Mouse (Mus musculus) MEL (cell line): Measurements from ENCODE around the gene Wdcp. TPM values are rescaled to one million over a fixed set of nuclear protein-coding genes. Genes with fewer than 3 reads are reported as not detected.
"Not testable (repeated sequence)": the region's sequence is repeated elsewhere in the genome, so short reads cannot be mapped to it uniquely, and the experiment has no call there.

Experiments
- DNase-seq: peaks from one replicate; pipeline ENCODE4 v3.0.0; 2011; ENCODE audit warnings: low read depth, low spot score
- H3K27ac ChIP-seq: 2 replicates; pipeline ENCODE4 v1.5.1; 2012; ENCODE audit warnings: low read depth, mild to moderate bottlenecking, control low read depth, low read length, moderate library complexity; ENCODE audit not compliant: control insufficient read depth
- H3K27me3 ChIP-seq, 2 experiments: fragments of 150-350 bp in 1 of 2; sonication (generic) in 1 of 2; 2 replicates each; pipeline ENCODE4 v1.6.1; 2012; ENCODE audit warnings: low read length in 2 of 2, mild to moderate bottlenecking in 2 of 2, improper control_type of control experiment in 1 of 2, moderate library complexity in 1 of 2; ENCODE audit not compliant: insufficient read depth in 2 of 2, control insufficient read depth in 1 of 2
- H3K36me3 ChIP-seq, 2 experiments: 2 replicates each; pipeline ENCODE4 v1.6.1; 2012 to 2014; ENCODE audit warnings: low read length in 2 of 2, improper control_type of control experiment in 1 of 2, inconsistent platforms in 1 of 2, mild to moderate bottlenecking in 1 of 2; ENCODE audit not compliant: insufficient read depth in 2 of 2, control insufficient read depth in 1 of 2
- H3K4me1 ChIP-seq, 2 experiments: fragments of 150-350 bp in 1 of 2; sonication (generic) in 1 of 2; 2 replicates each; pipeline ENCODE4 v1.6.1; 2012; ENCODE audit warnings: low read length in 2 of 2, improper control_type of control experiment in 1 of 2, mild to moderate bottlenecking in 1 of 2; ENCODE audit not compliant: insufficient read depth in 2 of 2, control insufficient read depth in 1 of 2
- H3K4me3 ChIP-seq, 2 experiments: fragments of 150-350 bp in 1 of 2; sonication (generic) in 1 of 2; 2 replicates each; pipeline ENCODE4 v1.5.1; 2012; ENCODE audit warnings: low read depth in 2 of 2, low read length in 2 of 2, mild to moderate bottlenecking in 2 of 2, moderate library complexity in 2 of 2, control low read depth in 1 of 2, improper control_type of control experiment in 1 of 2; ENCODE audit not compliant: control insufficient read depth in 1 of 2, insufficient read depth in 1 of 2
- H3K79me2 ChIP-seq: 2 replicates; pipeline ENCODE4 v1.6.1; 2012; ENCODE audit warnings: mild to moderate bottlenecking, low read length, moderate library complexity; ENCODE audit not compliant: control insufficient read depth, poor library complexity, insufficient read depth
- H3K9ac ChIP-seq: 2 replicates; pipeline ENCODE4 v1.6.1; 2012; ENCODE audit warnings: low read depth, mild to moderate bottlenecking, control low read depth, low read length, moderate library complexity; ENCODE audit not compliant: control insufficient read depth, poor library complexity, severe bottlenecking
- H3K9me3 ChIP-seq: fragments of 150-350 bp; sonication (generic); replicated peaks from 2 replicates; pipeline ENCODE4 v1.6.1; 2012; ENCODE audit warnings: mild to moderate bottlenecking, low read length, improper control_type of control experiment, moderate library complexity; ENCODE audit not compliant: insufficient read depth
- ETS1 ChIP-seq: IDR thresholded peaks from 2 replicates; pipeline ENCODE4 v1.6.1; 2012; ENCODE audit warnings: low read depth, mild to moderate bottlenecking, inconsistent platforms, low read length, improper control_type of control experiment, moderate library complexity
- HCFC1 ChIP-seq: IDR thresholded peaks from 2 replicates; pipeline ENCODE4 v1.6.1; 2012; ENCODE audit warnings: low read depth, mild to moderate bottlenecking, inconsistent platforms, low read length, improper control_type of control experiment, moderate library complexity
- MAFK ChIP-seq: IDR thresholded peaks from 2 replicates; pipeline ENCODE4 v1.6.1; 2011; ENCODE audit warnings: low read depth, mild to moderate bottlenecking, low read length, improper control_type of control experiment, borderline replicate concordance
- MXI1 ChIP-seq: IDR thresholded peaks from 2 replicates; pipeline ENCODE4 v1.6.1; 2011; ENCODE audit warnings: mild to moderate bottlenecking, low read depth, low read length, improper control_type of control experiment
- MYB ChIP-seq: IDR thresholded peaks from 2 replicates; pipeline ENCODE4 v1.6.1; 2011; ENCODE audit warnings: mild to moderate bottlenecking, low read depth, low read length, improper control_type of control experiment
- RAD21 ChIP-seq: IDR thresholded peaks from 2 replicates; pipeline ENCODE4 v1.6.1; 2011; ENCODE audit warnings: mild to moderate bottlenecking, low read depth, low read length, improper control_type of control experiment
- RCOR1 ChIP-seq: IDR thresholded peaks from 2 replicates; pipeline ENCODE4 v1.6.1; 2012; ENCODE audit warnings: low read depth, mild to moderate bottlenecking, inconsistent platforms, low read length, improper control_type of control experiment
- SIN3A ChIP-seq: IDR thresholded peaks from 2 replicates; pipeline ENCODE4 v1.6.1; 2012; ENCODE audit warnings: low read length, improper control_type of control experiment, inconsistent platforms
- TAL1 ChIP-seq: IDR thresholded peaks from 2 replicates; pipeline ENCODE4 v1.6.1; 2012; ENCODE audit warnings: mild to moderate bottlenecking, inconsistent platforms, low read length, moderate library complexity, mixed read lengths
- TBP ChIP-seq: IDR thresholded peaks from 2 replicates; pipeline ENCODE4 v1.8.0; 2011; ENCODE audit warnings: low read depth, low read length, improper control_type of control experiment
- TCF12 ChIP-seq: IDR thresholded peaks from 2 replicates; pipeline ENCODE4 v1.6.1; 2014; ENCODE audit warnings: low read depth, mild to moderate bottlenecking, inconsistent platforms, low read length, improper control_type of control experiment, moderate library complexity
- USF2 ChIP-seq, 2 experiments: IDR thresholded peaks; 2 replicates each; pipeline ENCODE4 v1.6.1; 2011 to 2012; ENCODE audit warnings: improper control_type of control experiment in 2 of 2, low read length in 2 of 2, borderline replicate concordance in 1 of 2, inconsistent platforms in 1 of 2, low read depth in 1 of 2, mild to moderate bottlenecking in 1 of 2; ENCODE audit not compliant: insufficient read depth in 1 of 2
- polyA plus RNA-seq, 2 experiments: library from polyadenylated mRNA; stranded (reverse) in 1 of 2; unstranded in 1 of 2; fragments of >175 nt in 1 of 2; fragments of >200 nt in 1 of 2; gene quantifications; 2 replicates each; pipeline versions ENCODE4 v1.2.1 to v1.2.4; 2012; ENCODE audit warnings: low replicate concordance in 2 of 2, low read depth in 1 of 2; ENCODE audit not compliant: insufficient read length in 2 of 2, insufficient read depth in 1 of 2, missing spikeins in 1 of 2
- total RNA-seq: library from RNA; depleted of rRNA; stranded (reverse); fragments of 300-350 nt; gene quantifications from 2 replicates; pipeline ENCODE4 v1.2.3, GENCODE M21; 2012

The Wdcp gene
- total and polyA plus RNA-seq, 3 experiments: 12.6 to 16.5 TPM; not detected in 1

DNA sequence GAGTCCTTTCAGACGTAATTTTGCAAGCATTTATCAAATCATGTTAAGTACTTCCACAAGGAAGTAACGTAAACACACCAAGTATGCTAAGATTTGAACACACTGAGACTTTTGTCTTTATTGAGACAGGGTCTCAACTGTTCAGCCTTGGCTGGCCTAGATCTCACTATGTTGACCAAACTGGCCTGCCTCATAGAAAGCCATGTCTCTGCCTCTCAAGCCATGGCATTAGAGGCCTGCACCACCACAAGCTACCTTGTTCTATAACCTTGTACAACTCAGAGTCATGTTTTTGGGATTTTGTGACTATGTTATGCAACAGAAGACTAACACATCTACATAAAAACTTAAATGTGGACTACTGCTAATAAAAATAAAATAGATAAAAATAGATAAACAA is 39.0 kb downstream of the Wdcp start (continued):
- no peak for TF ChIP-seq RAD21

DNA sequence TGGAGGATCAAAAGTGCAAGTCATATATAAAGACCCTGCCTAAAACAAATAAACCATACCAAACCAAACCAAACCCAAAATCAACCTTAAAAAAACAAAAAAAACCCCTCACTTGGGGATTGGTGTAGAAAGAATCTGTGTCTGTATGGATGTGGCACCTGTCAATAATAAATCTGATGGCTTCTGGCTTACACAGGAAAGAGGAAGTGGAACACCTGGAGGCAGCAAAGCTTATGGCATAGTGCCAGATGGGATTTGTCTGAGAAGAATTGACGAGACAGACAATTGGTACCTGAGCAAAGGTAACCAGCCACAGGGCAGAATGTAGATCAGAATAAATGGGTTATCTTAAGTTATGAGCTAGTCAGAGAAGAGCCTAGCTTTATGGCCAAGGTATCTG is 42.0 kb downstream of the Wdcp start:
- peaks cover 13 to 20% of the 10 kb centered on the region in 2 experiments for H3K36me3 ChIP-seq
- H3K27me3 ChIP-seq: no peaks in the 10 kb centered on the region
- no peak for DNase-seq
- 0 out of 2 replicates have a peak, but pooled peaks have one; percentile 40 for TF ChIP-seq TCF12
- TF ChIP-seq TBP: no peak
- TF ChIP-seq MYB: no peak
- no peak for TF ChIP-seq USF2 (IDR thresholded peaks at IDR 0.05; ENCODE audit: borderline replicate concordance in 1 of 2, insufficient read depth in 1 of 2, low read depth in 1 of 2, low read length in 2 of 2)
- peak; percentile 73 for TF ChIP-seq RCOR1
- no peak for TF ChIP-seq MAFK
- no peak for TF ChIP-seq SIN3A
- no peak for TF ChIP-seq ETS1
- TF ChIP-seq HCFC1: no peak
- H3K4me1 ChIP-seq: peaks cover 0 to 4% of the 10 kb centered on the region in 2 experiments; a peak in 3 of 4 replicates
- H3K79me2 ChIP-seq: no peaks in the 10 kb centered on the region
- H3K4me3 ChIP-seq: no peak overlapping the region
- no peak overlapping the region for H3K9ac ChIP-seq
- H3K27ac ChIP-seq: no peak overlapping the region
- H3K9me3 ChIP-seq: no peaks in the 10 kb centered on the region

DNA sequence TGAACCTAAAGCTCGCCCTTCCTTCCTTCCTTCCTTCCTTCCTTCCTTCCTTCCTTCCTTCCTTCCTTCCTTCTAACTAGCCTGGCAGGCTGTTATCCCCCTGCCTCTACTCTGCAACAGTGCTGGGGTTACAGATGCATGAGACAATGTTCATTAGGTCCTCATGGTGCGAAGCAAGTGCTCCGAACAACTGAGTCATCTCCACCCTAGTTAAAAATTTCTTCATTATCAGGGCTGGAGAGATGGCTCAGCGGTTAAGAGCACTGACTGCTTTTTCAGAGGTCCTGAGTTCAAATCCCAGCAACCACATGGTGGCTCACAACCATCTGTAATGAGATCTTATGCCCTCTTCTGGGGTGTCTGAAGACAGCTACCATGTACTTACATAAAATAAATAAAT is 43.5 kb downstream of the Wdcp start:
- not testable (repeated sequence) for H3K4me1 ChIP-seq, H3K4me3 ChIP-seq, H3K9ac ChIP-seq, H3K79me2 ChIP-seq, H3K27me3 ChIP-seq, H3K9me3 ChIP-seq, H3K27ac ChIP-seq, DNase-seq
- peaks cover 15 to 19% of the 10 kb centered on the region in 2 experiments for H3K36me3 ChIP-seq
- TF ChIP-seq TBP: peak; percentile 61; the same call in 1 of the 2 replicates

DNA sequence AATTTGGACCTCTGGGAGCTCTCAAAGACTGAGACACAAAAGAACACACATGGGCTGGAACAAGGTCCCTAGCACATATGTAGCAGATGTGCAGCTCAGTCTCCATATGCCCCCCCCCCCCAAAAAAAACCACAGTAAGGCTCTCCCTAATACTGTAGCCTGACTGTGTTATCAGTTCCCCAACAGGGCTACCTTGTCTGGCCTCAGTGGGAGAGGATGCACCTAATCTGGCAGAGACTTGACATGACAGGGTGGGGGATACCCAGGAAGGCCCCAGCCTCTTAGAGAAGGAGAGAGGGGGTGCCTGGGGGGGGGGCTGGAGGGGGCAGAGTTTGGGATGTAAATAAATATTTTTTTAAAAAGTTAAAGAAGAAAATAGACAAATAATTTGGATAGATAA is 45.6 kb downstream of the Wdcp start:
- Histone ChIP-seq H3K9me3 (no peaks in the 10 kb centered on the region), H3K36me3 (peaks cover 15 to 19% of the 10 kb centered on the region in 2 experiments), H3K27me3 (no peaks in the 10 kb centered on the region), H3K27ac (no peak overlapping the region), H3K4me1 (peaks cover 0 to 4% of the 10 kb centered on the region in 2 experiments; a peak in 3 of 4 replicates), H3K79me2 (no peaks in the 10 kb centered on the region), H3K9ac (no peak overlapping the region), H3K4me3 (no peak overlapping the region)
- TF ChIP-seq TAL1: peak; percentile 11; the same call in 1 of the 2 replicates
- no peak for TF ChIP-seq MXI1
- 0 out of 2 replicates have a peak, but pooled peaks have one; percentile 14 for TF ChIP-seq TCF12
- DNase-seq: no peak
